Mouse (Mus musculus) testis, adult 2 months (tissue): ENCODE data around the gene Nrxn1. TPM values are rescaled to one million over a fixed set of nuclear protein-coding genes. Genes with fewer than 3 reads are reported as not detected.

ENCODE experiments used
- H3K27ac ChIP-seq: fragments of 200-500 bp; 2 replicates; pipeline ENCODE4 v1.5.1; 2012; ENCODE audit warnings: low read depth, low read length; ENCODE audit not compliant: control insufficient read depth, insufficient read depth
- H3K27me3 ChIP-seq: fragments of 200-500 bp; 2 replicates; pipeline ENCODE4 v1.6.1; 2012; ENCODE audit warnings: mild to moderate bottlenecking, low read length, moderate library complexity; ENCODE audit not compliant: control insufficient read depth, insufficient read depth
- H3K36me3 ChIP-seq: fragments of 200-500 bp; 2 replicates; pipeline ENCODE4 v1.6.1; 2012; ENCODE audit warnings: mild to moderate bottlenecking, low read length; ENCODE audit not compliant: control insufficient read depth, insufficient read depth
- H3K4me1 ChIP-seq: fragments of 200-500 bp; 2 replicates; pipeline ENCODE4 v1.6.1; 2012; ENCODE audit warnings: low read length; ENCODE audit not compliant: control insufficient read depth, insufficient read depth
- H3K4me3 ChIP-seq: fragments of 200-500 bp; 2 replicates; pipeline ENCODE4 v1.5.1; 2012; ENCODE audit warnings: low read depth, mild to moderate bottlenecking, low read length, moderate library complexity, mixed read lengths; ENCODE audit not compliant: control insufficient read depth
- CTCF ChIP-seq: fragments of 200-500 bp; IDR thresholded peaks from 2 replicates; pipeline ENCODE4 v1.5.1; 2012; ENCODE audit warnings: low read depth, mild to moderate bottlenecking, inconsistent platforms, low read length, moderate library complexity; ENCODE audit not compliant: control insufficient read depth, insufficient read depth, insufficient replicate concordance
- POLR2A ChIP-seq: fragments of 200-500 bp; IDR thresholded peaks from 2 replicates; pipeline ENCODE4 v1.6.1; 2012; ENCODE audit warnings: low read depth, mild to moderate bottlenecking, inconsistent platforms, low read length, moderate library complexity; ENCODE audit not compliant: control insufficient read depth
- polyA plus RNA-seq: library from polyadenylated mRNA; depleted of rRNA; stranded (reverse); fragments of >200 nt; gene quantifications from 2 replicates; pipeline ENCODE4 v1.2.3, GENCODE M21; 2012

Nrxn1 gene
- polyA plus RNA-seq, 1 experiment: 3.1 TPM

- Histone ChIP-seq H3K27ac (no peak overlapping the region), H3K36me3 (no peaks in the 10 kb centered on the region), H3K27me3 (no peaks in the 10 kb centered on the region), H3K4me1 (no peaks in the 10 kb centered on the region), H3K4me3 (no peak overlapping the region)
- TF ChIP-seq CTCF (no peak), POLR2A (no peak)
Observed at GRCm38 (mm10) chr17:90812485-90812884, 280.4 kb downstream of the Nrxn1 start.

- H3K36me3 ChIP-seq: no peaks in the 10 kb centered on the region
- no peak overlapping the region for H3K4me3 ChIP-seq
- no peaks in the 10 kb centered on the region for H3K27me3 ChIP-seq
- H3K4me1 ChIP-seq: no peaks in the 10 kb centered on the region
- no peak overlapping the region for H3K27ac ChIP-seq
- TF ChIP-seq POLR2A (no peak), CTCF (no peak)
Observed at GRCm38 (mm10) chr17:90809197-90810163, 283.4 kb downstream of the Nrxn1 start.

DNA sequence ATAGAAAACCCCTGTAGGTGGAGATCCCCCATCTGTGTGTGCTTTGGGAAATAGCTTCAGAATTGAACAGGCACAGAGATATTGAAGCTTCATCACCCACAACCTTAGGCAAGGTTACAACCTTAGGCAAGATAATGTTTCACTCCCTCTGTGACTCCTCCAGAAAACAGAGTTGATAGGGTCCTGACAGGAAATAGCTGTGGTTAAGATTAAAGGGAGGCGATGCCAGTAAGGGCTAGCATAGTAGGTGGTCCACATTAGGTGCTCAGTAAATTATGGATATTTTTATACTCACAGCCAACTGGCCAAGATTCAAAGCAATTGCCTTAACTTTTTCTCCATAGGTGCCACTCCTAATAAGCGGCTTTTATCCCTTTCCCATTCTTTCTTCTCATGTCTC, 284.6 kb downstream of the Nrxn1 start:
- no peaks in the 10 kb centered on the region for H3K36me3 ChIP-seq
- no peak overlapping the region for H3K4me3 ChIP-seq
- TF ChIP-seq POLR2A (no peak), CTCF (no peak)
- H3K27me3 ChIP-seq: no peaks in the 10 kb centered on the region
- no peak overlapping the region for H3K27ac ChIP-seq
- H3K4me1 ChIP-seq: no peaks in the 10 kb centered on the region

GRCm38 (mm10) chr17:90807199-90807598, 285.7 kb downstream of the Nrxn1 start:
- no peaks in the 10 kb centered on the region for H3K4me1 ChIP-seq
- no peaks in the 10 kb centered on the region for H3K36me3 ChIP-seq

GRCm38 (mm10) chr17:90798689-90799088, 294.2 kb downstream of the Nrxn1 start:
- Histone ChIP-seq H3K4me1 (no peaks in the 10 kb centered on the region), H3K36me3 (no peaks in the 10 kb centered on the region), H3K27ac (no peak overlapping the region), H3K4me3 (no peak overlapping the region), H3K27me3 (no peaks in the 10 kb centered on the region)
- no peak for TF ChIP-seq POLR2A
- no peak for TF ChIP-seq CTCF

More at GRCm38 (mm10) chr17:90807199-90807598, 285.7 kb downstream of the Nrxn1 start:
- no peak for TF ChIP-seq CTCF
- no peak for TF ChIP-seq POLR2A
- no peak overlapping the region for H3K27ac ChIP-seq
- no peaks in the 10 kb centered on the region for H3K27me3 ChIP-seq
- H3K4me3 ChIP-seq: no peak overlapping the region

- no peak for TF ChIP-seq POLR2A
- no peak for TF ChIP-seq CTCF
- Histone ChIP-seq H3K27me3 (no peaks in the 10 kb centered on the region), H3K27ac (no peak overlapping the region), H3K36me3 (no peaks in the 10 kb centered on the region), H3K4me1 (no peaks in the 10 kb centered on the region), H3K4me3 (no peak overlapping the region)
Observed at GRCm38 (mm10) chr17:90797659-90798288, 295.1 kb downstream of the Nrxn1 start.

GRCm38 (mm10) chr17:90796974-90797373, 295.9 kb downstream of the Nrxn1 start:
- no peaks in the 10 kb centered on the region for H3K27me3 ChIP-seq
- no peaks in the 10 kb centered on the region for H3K36me3 ChIP-seq
- no peak overlapping the region for H3K27ac ChIP-seq
- TF ChIP-seq POLR2A: no peak
- TF ChIP-seq CTCF: no peak
- no peaks in the 10 kb centered on the region for H3K4me1 ChIP-seq
- no peak overlapping the region for H3K4me3 ChIP-seq
